Mouse (Mus musculus): ENCODE data around the gene Kif3c. TPM values are rescaled to one million over a fixed set of nuclear protein-coding genes. Genes with fewer than 3 reads are reported as not detected.

The Kif3c gene
- total and polyA plus RNA-seq, 3 experiments = 3.5 to 5.9 (median 5.5) TPM

DNA sequence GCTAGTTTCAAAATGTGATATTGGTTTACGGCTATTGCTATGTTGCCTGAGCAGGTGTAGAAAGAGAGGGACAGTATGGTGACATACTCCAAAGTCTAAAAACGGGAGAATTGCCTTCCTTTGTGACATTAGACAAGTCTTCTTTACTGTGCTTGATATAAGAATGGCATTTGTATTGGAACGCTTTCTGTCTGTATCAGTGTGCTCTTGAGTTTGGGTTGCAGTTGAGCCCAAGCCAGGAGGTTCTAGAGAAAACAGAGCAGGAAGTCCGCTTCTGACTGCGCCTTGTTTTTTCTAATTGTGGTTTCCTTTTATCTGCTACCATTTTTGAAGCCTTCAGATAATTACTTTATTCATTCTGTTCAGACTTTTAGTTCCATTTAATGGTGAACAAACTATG, 76.4 kb downstream of the Kif3c start:
- Histone ChIP-seq H3K4me1 (ENCODE audit: control insufficient read depth in 1 of 2, insufficient read depth in 2 of 2) (peaks cover 0 to 17% of the 10 kb centered on the region in 2 experiments; a peak in 1 of 4 replicates), H3K79me2 (replicated peaks; ENCODE audit: control insufficient read depth, extremely low read depth, insufficient read depth, poor library complexity, severe bottlenecking) (peaks cover 37% of the 10 kb centered on the region), H3K4me3 (replicated peaks in 1 of 3; ENCODE audit: low read depth in 2 of 3, low read length in 2 of 3, poor library complexity in 1 of 3) (no peak overlapping the region), H3K27ac (ENCODE audit: insufficient read depth, low read depth) (no peak overlapping the region), H3K9me3 (replicated peaks; ENCODE audit: low read length) (no peaks in the 10 kb centered on the region), H3K9ac (ENCODE audit: insufficient read depth, low read depth) (no peak overlapping the region), H3K36me3 (replicated peaks in 1 of 2; ENCODE audit: control insufficient read depth in 1 of 2, insufficient read depth in 1 of 2, low read length in 1 of 2) (peaks cover 0 to 33% of the 10 kb centered on the region in 2 experiments), H3K4me2 (ENCODE audit: insufficient read depth, low read depth, poor library complexity, severe bottlenecking) (no peak overlapping the region), H3K27me3 (replicated peaks) (no peaks in the 10 kb centered on the region)
- no peak for DNase-seq (ENCODE audit: extremely low read depth)
- dilution Hi-C loops (cut with MboI; ENCODE audit: extremely low pct_ligation_motif_present, extremely low pct_unique_long_range_greater_than_20kb, low sequenced_read_pairs) = no loop called here
- in situ Hi-C loops (cut with MboI; ENCODE audit: low pct_ligation_motif_present, low pct_unique_long_range_greater_than_20kb, low sequenced_read_pairs) = no loop called here
- no peak for TF ChIP-seq CTCF (conservative IDR thresholded peaks at IDR 0.05 in 1 of 2, IDR thresholded peaks at IDR 0.05 in 1 of 2; ENCODE audit: low read depth in 2 of 2, low read length in 2 of 2)
- no peak for TF ChIP-seq ETS1 (conservative IDR thresholded peaks at IDR 0.05; ENCODE audit: low read depth, low read length)
- no peak for TF ChIP-seq EP300 (IDR thresholded peaks at IDR 0.05; ENCODE audit: low read length)
- TF ChIP-seq POLR2AphosphoS2 (IDR thresholded peaks at IDR 0.05; ENCODE audit: low read depth, low read length) = no peak
- TF ChIP-seq POLR2A (IDR thresholded peaks at IDR 0.05; ENCODE audit: low read depth, low read length) = no peak
- TF ChIP-seq NRF1 (IDR thresholded peaks at IDR 0.05; ENCODE audit: low read depth, low read length) = no peak
- no peak for TF ChIP-seq KAT2A (IDR thresholded peaks at IDR 0.05; ENCODE audit: insufficient replicate concordance, low read length)
- no peak for TF ChIP-seq USF1 (IDR thresholded peaks at IDR 0.05; ENCODE audit: low read depth, low read length)
- TF ChIP-seq TBP (conservative IDR thresholded peaks at IDR 0.05; ENCODE audit: low read depth, low read length) = no peak
- no peak for TF ChIP-seq GABPA (IDR thresholded peaks at IDR 0.05; ENCODE audit: insufficient replicate concordance, low read depth, low read length)
- TF ChIP-seq JUN (IDR thresholded peaks at IDR 0.05; ENCODE audit: insufficient read depth, low read depth, low read length) = no peak
- no peak for TF ChIP-seq MAZ (IDR thresholded peaks at IDR 0.05; ENCODE audit: low read depth, low read length)
- TF ChIP-seq CHD2 (IDR thresholded peaks at IDR 0.05; ENCODE audit: low read length) = no peak
- no peak for TF ChIP-seq ZKSCAN1 (IDR thresholded peaks at IDR 0.05; ENCODE audit: borderline replicate concordance, low read depth, low read length)

DNA sequence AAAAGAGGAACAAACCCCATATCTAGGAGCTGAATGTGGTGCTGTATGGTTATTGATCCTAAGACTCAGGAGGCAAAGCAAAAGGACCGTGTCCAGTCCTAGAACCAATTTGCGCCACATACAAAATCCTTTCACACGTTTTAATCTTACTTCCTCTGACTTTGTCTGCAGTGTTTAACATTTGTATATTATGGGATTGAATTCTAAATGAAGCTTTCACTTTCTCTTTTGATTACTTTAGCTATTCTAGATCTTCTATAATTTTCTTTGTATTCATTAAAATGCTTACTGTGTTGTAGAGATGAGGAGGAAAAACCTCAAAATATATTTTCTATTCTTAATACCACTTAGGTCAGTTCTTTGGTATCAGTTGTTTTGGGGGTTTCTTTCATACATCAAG, 88.6 kb downstream of the Kif3c start:
- H3K4me3 ChIP-seq (replicated peaks in 1 of 3; ENCODE audit: low read depth in 2 of 3, low read length in 2 of 3, poor library complexity in 1 of 3) = no peak overlapping the region
- H3K79me2 ChIP-seq (replicated peaks; ENCODE audit: control insufficient read depth, extremely low read depth, insufficient read depth, poor library complexity, severe bottlenecking) = peaks cover 3% of the 10 kb centered on the region
- in situ Hi-C loops (cut with MboI; ENCODE audit: low pct_ligation_motif_present, low pct_unique_long_range_greater_than_20kb, low sequenced_read_pairs) (no loop called here), dilution Hi-C loops (cut with MboI; ENCODE audit: extremely low pct_ligation_motif_present, extremely low pct_unique_long_range_greater_than_20kb, low sequenced_read_pairs) (no loop called here)
- no peak overlapping the region for H3K27ac ChIP-seq (ENCODE audit: insufficient read depth, low read depth)
- peaks cover 24 to 57% of the 10 kb centered on the region in 2 experiments for H3K36me3 ChIP-seq (replicated peaks in 1 of 2; ENCODE audit: control insufficient read depth in 1 of 2, insufficient read depth in 1 of 2, low read length in 1 of 2)
- H3K4me2 ChIP-seq (ENCODE audit: insufficient read depth, low read depth, poor library complexity, severe bottlenecking) = no peak overlapping the region
- TF ChIP-seq POLR2A (IDR thresholded peaks at IDR 0.05; ENCODE audit: low read depth, low read length) = no peak
- no peak for TF ChIP-seq USF2 (conservative IDR thresholded peaks at IDR 0.05; ENCODE audit: low read depth, low read length)
- TF ChIP-seq SIN3A (IDR thresholded peaks at IDR 0.05; ENCODE audit: low read length) = no peak
- no peak for TF ChIP-seq ZKSCAN1 (IDR thresholded peaks at IDR 0.05; ENCODE audit: borderline replicate concordance, low read depth, low read length)
- no peak for TF ChIP-seq PAX5 (IDR thresholded peaks at IDR 0.05; ENCODE audit: low read length)
- DNase-seq (ENCODE audit: extremely low read depth) = no peak
- H3K9ac ChIP-seq (ENCODE audit: insufficient read depth, low read depth) = no peak overlapping the region
- peaks cover 0 to 7% of the 10 kb centered on the region in 2 experiments; a peak in 1 of 4 replicates for H3K4me1 ChIP-seq (ENCODE audit: control insufficient read depth in 1 of 2, insufficient read depth in 2 of 2)
- no peaks in the 10 kb centered on the region for H3K27me3 ChIP-seq (replicated peaks)
- no peaks in the 10 kb centered on the region for H3K9me3 ChIP-seq (replicated peaks; ENCODE audit: low read length)

Other genes starting within 250 kb of the Kif3c start
- gene Rab10, start 55.2 kb upstream of the Kif3c start, total RNA-seq (2012; rRNA removed) = 60.1 and 68.2 TPM in 2 replicates
- 91.8 and 109 TPM in 2 replicates for gene Rab10, start 55.2 kb upstream of the Kif3c start, total RNA-seq (2014; rRNA removed)
- gene Rab10, start 55.2 kb upstream of the Kif3c start, polyA plus RNA-seq (2012; ENCODE audit: insufficient read length, low read depth) = 108 and 111 TPM in 2 replicates
- gene Asxl2, start 61.7 kb downstream of the Kif3c start, total RNA-seq (2012; rRNA removed) = 15.2 and 17.2 TPM in 2 replicates
- 11.6 and 13.7 TPM in 2 replicates for gene Asxl2, start 61.7 kb downstream of the Kif3c start, total RNA-seq (2014; rRNA removed)
- 17.1 and 18.9 TPM in 2 replicates for gene Asxl2, start 61.7 kb downstream of the Kif3c start, polyA plus RNA-seq (2012; ENCODE audit: insufficient read length, low read depth)
- 23.4 and 26.0 TPM in 2 replicates for gene Dtnb, start 207.2 kb downstream of the Kif3c start, total RNA-seq (2012; rRNA removed)
- 6.9 and 8.1 TPM in 2 replicates for gene Dtnb, start 207.2 kb downstream of the Kif3c start, total RNA-seq (2014; rRNA removed)
- gene Dtnb, start 207.2 kb downstream of the Kif3c start, polyA plus RNA-seq (2012; ENCODE audit: insufficient read length, low read depth) = 17.4 and 18.9 TPM in 2 replicates

All from CH12.LX (cell line).